Mouse (Mus musculus) thymus, postnatal 10 days (tissue): ENCODE measurements at regions not wholly inside any gene's neighbourhood (a gene's known extent, or its start where the extent isn't known, plus 50 kb on each side); places are given as distances from the start of the nearest gene placed in this dataset.
"Not testable (repeated sequence)": the region's sequence is repeated elsewhere in the genome, so short reads cannot be mapped to it uniquely, and the experiment has no call there.

Source experiments
- DNase-seq, 2 experiments: peaks; one replicate each; pipeline ENCODE4 v3.0.0; 2021; ENCODE audit warnings: low spot score in 2 of 2

GRCm38 (mm10) chr12:54519370-54519769, 137.0 kb downstream of the Sptssa start:
- DNase-seq = no peak

GRCm38 (mm10) chr12:54517265-54517664, 139.1 kb downstream of the Sptssa start:
- DNase-seq = no peak

GRCm38 (mm10) chr12:54516463-54516862, 139.9 kb downstream of the Sptssa start:
- no peak for DNase-seq

GRCm38 (mm10) chr12:54516039-54516438, 140.3 kb downstream of the Sptssa start:
- not testable (repeated sequence) for DNase-seq

GRCm38 (mm10) chr12:54509903-54510302, 146.5 kb downstream of the Sptssa start:
- no peak for DNase-seq

- no peak for DNase-seq
These were observed 153.6 kb downstream of the Sptssa start for GRCm38 (mm10) chr12:54502775-54503174.

- no peak for DNase-seq
These were observed 156.4 kb downstream of the Sptssa start for GRCm38 (mm10) chr12:54499963-54500362.

- no peak for DNase-seq
These were observed 160.5 kb downstream of the Sptssa start for GRCm38 (mm10) chr12:54495701-54496374.

- DNase-seq = no peak
These were observed 161.5 kb downstream of the Sptssa start for GRCm38 (mm10) chr12:54494756-54495375.

- no peak for DNase-seq
These were observed 163.6 kb downstream of the Sptssa start for GRCm38 (mm10) chr12:54492737-54493136.

- no peak for DNase-seq
These were observed 165.9 kb downstream of the Sptssa start for GRCm38 (mm10) chr12:54490460-54490859.

GRCm38 (mm10) chr12:54489675-54490074, 166.7 kb downstream of the Sptssa start:
- peak; percentile 25 to 58 for DNase-seq

GRCm38 (mm10) chr12:54487689-54488088, 168.7 kb downstream of the Sptssa start:
- DNase-seq = no peak

GRCm38 (mm10) chr12:54482020-54482419, 174.4 kb downstream of the Sptssa start:
- DNase-seq = no peak

- no peak for DNase-seq
These were observed 176.5 kb downstream of the Sptssa start for GRCm38 (mm10) chr12:54479841-54480240.

- no peak for DNase-seq
These were observed 183.5 kb downstream of the Sptssa start for GRCm38 (mm10) chr12:54472881-54473280.

- no peak for DNase-seq
These were observed 184.0 kb downstream of the Sptssa start for GRCm38 (mm10) chr12:54472407-54472806.

GRCm38 (mm10) chr12:54467635-54468034, 188.7 kb downstream of the Sptssa start:
- DNase-seq = no peak

GRCm38 (mm10) chr12:54463806-54464205, 192.6 kb downstream of the Sptssa start:
- no peak for DNase-seq

- no peak for DNase-seq
These were observed 195.0 kb downstream of the Sptssa start for GRCm38 (mm10) chr12:54461411-54461810.

- no peak for DNase-seq
These were observed 196.2 kb downstream of the Sptssa start for GRCm38 (mm10) chr12:54460135-54460523.

- no peak for DNase-seq
These were observed 196.8 kb downstream of the Sptssa start for GRCm38 (mm10) chr12:54459462-54460134.

- no peak for DNase-seq
These were observed 199.6 kb downstream of the Sptssa start for GRCm38 (mm10) chr12:54456731-54457130.
